Mouse (Mus musculus) liver, embryonic 14.5 days (tissue): ENCODE data around the gene Cldn2. TPM values are rescaled to one million over a fixed set of nuclear protein-coding genes. Genes with fewer than 3 reads are reported as not detected.

Experiments used
- ATAC-seq: fragments of 200-750 bp; cut with Nextera tagmentation; 2 replicates; pipeline ENCODE4 v1.8.0; 2017; ENCODE audit warnings: moderate number of reproducible peaks, mild to moderate bottlenecking, moderate library complexity; ENCODE audit not compliant: insufficient read depth
- DNase-seq, 3 experiments: peaks; one replicate each; pipeline ENCODE4 v3.0.0-alpha.2; 2012 to 2013; ENCODE audit warnings: low read depth in 3 of 3, low spot score in 3 of 3
- H3K27ac ChIP-seq: fragments of 300-500 bp; sonication (generic); 2 replicates; pipeline ENCODE4 v1.5.1; 2014; ENCODE audit warnings: moderate library complexity, mild to moderate bottlenecking, control low read depth, inconsistent platforms
- H3K27me3 ChIP-seq: fragments of 300-500 bp; sonication (generic); 2 replicates; pipeline ENCODE4 v1.6.1; 2014; ENCODE audit warnings: mild to moderate bottlenecking, low read length, moderate library complexity; ENCODE audit not compliant: control insufficient read depth, insufficient read depth
- H3K36me3 ChIP-seq: fragments of 300-500 bp; sonication (generic); replicated peaks from 2 replicates; pipeline ENCODE4 v1.6.1; 2014; ENCODE audit warnings: low read depth; ENCODE audit not compliant: control insufficient read depth, insufficient read depth
- H3K4me1 ChIP-seq, 2 experiments: fragments of 200-500 bp in 1 of 2; fragments of 300-500 bp in 1 of 2; sonication (generic) in 1 of 2; replicated peaks; 2 replicates each; pipeline ENCODE4 v1.6.1; 2012 to 2014; ENCODE audit warnings: antibody characterized with exemption in 1 of 2, inconsistent platforms in 1 of 2, low read length in 1 of 2; ENCODE audit not compliant: control insufficient read depth in 2 of 2, insufficient read depth in 2 of 2
- H3K4me2 ChIP-seq: fragments of 300-500 bp; sonication (generic); 2 replicates; pipeline ENCODE4 v1.6.1; 2014; ENCODE audit warnings: low read depth, mild to moderate bottlenecking, control low read depth, moderate library complexity
- H3K4me3 ChIP-seq, 2 experiments: fragments of 200-500 bp in 1 of 2; fragments of 300-500 bp in 1 of 2; sonication (generic) in 1 of 2; 2 replicates each; pipeline ENCODE4 v1.5.1; 2012 to 2014; ENCODE audit warnings: low read depth in 2 of 2, low read length in 2 of 2, mild to moderate bottlenecking in 2 of 2, control low read depth in 1 of 2, inconsistent platforms in 1 of 2, moderate library complexity in 1 of 2; ENCODE audit not compliant: insufficient read depth in 1 of 2
- H3K9ac ChIP-seq: fragments of 300-500 bp; sonication (generic); replicated peaks from 2 replicates; pipeline ENCODE4 v1.6.1; 2014; ENCODE audit warnings: mild to moderate bottlenecking, control low read depth, moderate library complexity
- H3K9me3 ChIP-seq: fragments of 300-500 bp; sonication (generic); 2 replicates; pipeline ENCODE4 v1.6.1; 2016; ENCODE audit warnings: low read length, mixed read lengths; ENCODE audit not compliant: control insufficient read depth
- CTCF ChIP-seq: IDR thresholded peaks from 2 replicates; pipeline ENCODE4 v1.5.1; 2016; ENCODE audit warnings: antibody characterized with exemption, low read depth, control low read depth
- EP300 ChIP-seq: IDR thresholded peaks from 2 replicates; pipeline ENCODE4 v1.6.1; 2016; ENCODE audit warnings: antibody characterized with exemption, low read depth
- WGBS: fragments of 180-500 bp; shearing (Covaris S2); extraction: QIAGEN DNeasy Blood & Tissue Kit; methylation state at CpG from one replicate; pipeline ENCODE4 v1.1.7; 2014; ENCODE audit not compliant: insufficient replicate concordance; 5-methylcytosine and 5-hydroxymethylcytosine counted together
- polyA plus RNA-seq, 2 experiments: library from polyadenylated mRNA; depleted of rRNA in 1 of 2; stranded (reverse) in 1 of 2; unstranded in 1 of 2; fragments of >200 nt; fragmentation: Nextera tagmentation in 1 of 2; extraction: Ambion mirVana in 1 of 2; gene quantifications; 2 replicates each; pipeline versions ENCODE4 v1.2.1 to v1.2.3; 2012 to 2014

Gene Cldn2
- polyA plus RNA-seq, 2 experiments, result 0.11 to 0.18 TPM

GRCm38 (mm10) chrX:139805918-139806317 lies 5.3 kb downstream of the Cldn2 start:
- Histone ChIP-seq H3K4me3 (no peak overlapping the region), H3K4me2 (no peak overlapping the region), H3K27me3 (no peaks in the 10 kb centered on the region), H3K27ac (no peak overlapping the region), H3K4me1 (no peaks in the 10 kb centered on the region), H3K9ac (no peak overlapping the region), H3K36me3 (no peaks in the 10 kb centered on the region), H3K9me3 (no peaks in the 10 kb centered on the region)
- 83% methylated on average over 4 of the region's 4 CpGs for WGBS
- DNase-seq, result no peak
- no peak for ATAC-seq
- TF ChIP-seq EP300, result no peak
- no peak for TF ChIP-seq CTCF

GRCm38 (mm10) chrX:139807391-139807790 lies 6.8 kb downstream of the Cldn2 start:
- Histone ChIP-seq H3K4me1 (peaks cover 0 to 2% of the 10 kb centered on the region in 2 experiments; a peak in 1 of 4 replicates), H3K4me3 (no peak overlapping the region), H3K9me3 (no peaks in the 10 kb centered on the region), H3K9ac (no peak overlapping the region), H3K27ac (no peak overlapping the region), H3K36me3 (no peaks in the 10 kb centered on the region), H3K4me2 (no peak overlapping the region), H3K27me3 (no peaks in the 10 kb centered on the region)
- ATAC-seq (no peak), DNase-seq (no peak)
- 59% methylated on average over 2 of the region's 2 CpGs for WGBS
- TF ChIP-seq CTCF (no peak), EP300 (no peak)

- TF ChIP-seq EP300, result no peak
- TF ChIP-seq CTCF, result no peak
- H3K9me3 ChIP-seq, result no peaks in the 10 kb centered on the region
- no peak for ATAC-seq
- no peak overlapping the region for H3K9ac ChIP-seq
- H3K4me3 ChIP-seq, result no peak overlapping the region
- H3K27me3 ChIP-seq, result no peaks in the 10 kb centered on the region
- H3K4me1 ChIP-seq, result peaks cover 0 to 7% of the 10 kb centered on the region in 2 experiments; a peak in 2 of 4 replicates
- no peak overlapping the region for H3K27ac ChIP-seq
- no peak for DNase-seq
- H3K36me3 ChIP-seq, result no peaks in the 10 kb centered on the region
- no peak overlapping the region for H3K4me2 ChIP-seq
- WGBS, result 60% methylated on average over 4 of the region's 4 CpGs
Observed at GRCm38 (mm10) chrX:139808085-139808484, 7.5 kb downstream of the Cldn2 start.

GRCm38 (mm10) chrX:139808501-139808900 lies 7.9 kb downstream of the Cldn2 start:
- 83% methylated on average over 10 of the region's 10 CpGs for WGBS

GRCm38 (mm10) chrX:139812636-139813298 lies 12.1 kb downstream of the Cldn2 start:
- Histone ChIP-seq H3K4me3 (no peak overlapping the region), H3K9me3 (no peaks in the 10 kb centered on the region), H3K36me3 (no peaks in the 10 kb centered on the region), H3K4me2 (no peak overlapping the region), H3K27me3 (no peaks in the 10 kb centered on the region), H3K27ac (no peak overlapping the region), H3K4me1 (peaks cover 10 to 31% of the 10 kb centered on the region in 2 experiments), H3K9ac (no peak overlapping the region)
- 39% methylated on average over 3 of the region's 3 CpGs for WGBS
- ATAC-seq, result no peak
- no peak for DNase-seq
- TF ChIP-seq EP300 (no peak), CTCF (no peak)

More at GRCm38 (mm10) chrX:139808501-139808900, 7.9 kb downstream of the Cldn2 start:
- DNase-seq (no peak), ATAC-seq (no peak)
- no peaks in the 10 kb centered on the region for H3K27me3 ChIP-seq
- H3K27ac ChIP-seq, result no peak overlapping the region
- H3K36me3 ChIP-seq, result no peaks in the 10 kb centered on the region
- no peak overlapping the region for H3K4me2 ChIP-seq
- no peak for TF ChIP-seq EP300
- no peak for TF ChIP-seq CTCF
- H3K9me3 ChIP-seq, result no peaks in the 10 kb centered on the region
- H3K4me1 ChIP-seq, result peaks cover 2 to 12% of the 10 kb centered on the region in 2 experiments; a peak in 2 of 4 replicates
- H3K9ac ChIP-seq, result no peak overlapping the region
- H3K4me3 ChIP-seq, result no peak overlapping the region
